Mouse (Mus musculus) limb, embryonic 15.5 days (tissue): ENCODE data around the gene Cbfb. TPM values are rescaled to one million over a fixed set of nuclear protein-coding genes. Genes with fewer than 3 reads are reported as not detected.

Source experiments
- ATAC-seq: fragments of 200-750 bp; cut with Nextera tagmentation; 2 replicates; pipeline ENCODE4 v1.8.0; 2017; ENCODE audit warnings: low read depth, moderate TSS enrichment; ENCODE audit not compliant: insufficient number of reproducible peaks, low FRiP score, low TSS enrichment
- H3K27ac ChIP-seq: fragments of 300-500 bp; sonication (generic); 2 replicates; pipeline ENCODE4 v1.5.1; 2015; ENCODE audit warnings: moderate library complexity, mild to moderate bottlenecking, inconsistent platforms
- H3K27me3 ChIP-seq: fragments of 300-500 bp; sonication (generic); 2 replicates; pipeline ENCODE4 v1.6.1; 2015; ENCODE audit warnings: inconsistent platforms
- H3K36me3 ChIP-seq: fragments of 300-500 bp; sonication (generic); 2 replicates; pipeline ENCODE4 v1.6.1; 2015; ENCODE audit warnings: inconsistent platforms
- H3K4me1 ChIP-seq: fragments of 300-500 bp; sonication (generic); 2 replicates; pipeline ENCODE4 v1.6.1; 2015; ENCODE audit warnings: inconsistent platforms
- H3K4me2 ChIP-seq: fragments of 300-500 bp; sonication (generic); 2 replicates; pipeline ENCODE4 v1.6.1; 2015; ENCODE audit warnings: mild to moderate bottlenecking, inconsistent platforms
- H3K4me3 ChIP-seq: fragments of 300-500 bp; sonication (generic); 2 replicates; pipeline ENCODE4 v1.5.1; 2015; ENCODE audit warnings: mild to moderate bottlenecking, inconsistent platforms
- H3K9ac ChIP-seq: fragments of 300-500 bp; sonication (generic); 2 replicates; pipeline ENCODE4 v1.6.1; 2015; ENCODE audit warnings: inconsistent platforms
- H3K9me3 ChIP-seq: fragments of 300-500 bp; sonication (generic); 2 replicates; pipeline ENCODE4 v1.6.1; 2016; ENCODE audit warnings: inconsistent platforms
- WGBS: fragments of 180-500 bp; shearing (Covaris S2); methylation state at CpG from one replicate; pipeline ENCODE4 v1.1.7; 2015; 5-methylcytosine and 5-hydroxymethylcytosine counted together
- polyA plus RNA-seq: library from polyadenylated mRNA; unstranded; fragments of >200 nt; fragmentation: Nextera tagmentation; extraction: Ambion mirVana; gene quantifications from 2 replicates; pipeline ENCODE4 v1.2.1, GENCODE M21; 2015

Cbfb gene
- polyA plus RNA-seq, 1 experiment from 2014 or later: 89.0 TPM

DNA sequence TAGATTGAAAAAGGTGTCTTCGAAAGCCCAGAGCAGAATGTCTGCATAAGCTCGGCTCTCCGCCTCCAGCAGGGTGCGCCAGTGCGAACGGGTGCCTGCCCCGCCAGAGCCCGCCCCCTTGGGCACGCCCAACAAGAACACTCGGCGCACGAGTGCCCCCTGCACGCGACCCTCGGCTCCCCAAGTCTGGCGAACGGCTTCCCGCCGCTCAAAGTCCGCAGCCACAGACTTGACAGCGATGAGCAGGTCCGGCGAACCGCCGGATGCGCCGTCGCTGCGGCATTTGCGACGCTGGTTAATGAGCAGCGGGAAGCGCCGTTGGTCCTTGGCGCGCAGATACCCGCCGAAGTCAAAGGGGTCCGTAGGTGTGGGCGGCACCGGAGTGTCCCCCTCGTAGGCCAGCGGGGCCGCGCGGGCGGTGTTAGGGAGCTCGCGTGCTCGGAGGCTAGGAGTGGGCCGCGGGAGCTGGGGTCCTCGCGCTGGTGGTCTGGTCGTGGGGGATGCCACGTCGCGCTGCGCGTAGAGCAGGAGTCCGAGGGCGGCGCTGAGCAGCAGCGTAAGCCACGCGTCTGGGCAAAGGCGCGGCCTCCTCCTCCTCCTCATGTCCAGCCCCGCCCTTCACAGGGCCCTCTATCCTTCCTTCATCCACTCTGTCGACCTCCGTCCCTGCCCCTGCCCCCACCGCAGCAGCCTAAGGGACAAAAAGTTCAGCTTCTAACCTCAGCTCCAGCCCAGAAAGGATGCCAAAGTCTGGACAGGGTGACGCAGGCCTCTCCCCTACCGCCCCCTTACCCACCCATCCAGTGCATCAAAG, 83.9 kb downstream of the Cbfb start:
- Histone ChIP-seq H3K9ac (peak overlapping the region; percentile 64), H3K27me3 (peaks cover 30% of the 10 kb centered on the region), H3K27ac (peak overlapping the region; percentile 97), H3K4me1 (peaks cover 33% of the 10 kb centered on the region), H3K9me3 (no peaks in the 10 kb centered on the region), H3K4me2 (peak overlapping the region; percentile 75), H3K36me3 (peaks cover 40% of the 10 kb centered on the region), H3K4me3 (peak overlapping the region; percentile 72)
- ATAC-seq: peak; percentile 87
- WGBS: under 1% methylated on average over 73 of the region's 74 CpGs

- 0% methylated on average over 14 of the region's 14 CpGs for WGBS
- ATAC-seq: peak; percentile 85
- Histone ChIP-seq H3K4me2 (peak within 1 kb of the TSS; percentile 75), H3K4me1 (peaks cover 39% of the 10 kb centered on the region), H3K27me3 (peaks cover 34% of the 10 kb centered on the region), H3K9ac (peak within 1 kb of the TSS; percentile 64), H3K4me3 (peak within 1 kb of the TSS; percentile 72), H3K36me3 (peaks cover 34% of the 10 kb centered on the region), H3K9me3 (no peaks in the 10 kb centered on the region), H3K27ac (peak within 1 kb of the TSS; percentile 97)
Measured at GRCm38 (mm10) chr8:105254966-105255350, 84.5 kb downstream of the Cbfb start, which contains the start of gene B3gnt9. B3gnt9 (minus strand) TSS chr8:105255153.

GRCm38 (mm10) chr8:105257318-105258114, 87.0 kb downstream of the Cbfb start:
- ATAC-seq: no peak
- H3K4me2 ChIP-seq: no peak overlapping the region
- H3K27ac ChIP-seq: no peak overlapping the region
- peaks cover 43% of the 10 kb centered on the region for H3K4me1 ChIP-seq
- no peak overlapping the region for H3K4me3 ChIP-seq
- peaks cover 10% of the 10 kb centered on the region for H3K36me3 ChIP-seq
- H3K27me3 ChIP-seq: peaks cover 53% of the 10 kb centered on the region
- WGBS: 64% methylated on average over 7 of the region's 7 CpGs
- no peak overlapping the region for H3K9ac ChIP-seq
- H3K9me3 ChIP-seq: no peaks in the 10 kb centered on the region

DNA sequence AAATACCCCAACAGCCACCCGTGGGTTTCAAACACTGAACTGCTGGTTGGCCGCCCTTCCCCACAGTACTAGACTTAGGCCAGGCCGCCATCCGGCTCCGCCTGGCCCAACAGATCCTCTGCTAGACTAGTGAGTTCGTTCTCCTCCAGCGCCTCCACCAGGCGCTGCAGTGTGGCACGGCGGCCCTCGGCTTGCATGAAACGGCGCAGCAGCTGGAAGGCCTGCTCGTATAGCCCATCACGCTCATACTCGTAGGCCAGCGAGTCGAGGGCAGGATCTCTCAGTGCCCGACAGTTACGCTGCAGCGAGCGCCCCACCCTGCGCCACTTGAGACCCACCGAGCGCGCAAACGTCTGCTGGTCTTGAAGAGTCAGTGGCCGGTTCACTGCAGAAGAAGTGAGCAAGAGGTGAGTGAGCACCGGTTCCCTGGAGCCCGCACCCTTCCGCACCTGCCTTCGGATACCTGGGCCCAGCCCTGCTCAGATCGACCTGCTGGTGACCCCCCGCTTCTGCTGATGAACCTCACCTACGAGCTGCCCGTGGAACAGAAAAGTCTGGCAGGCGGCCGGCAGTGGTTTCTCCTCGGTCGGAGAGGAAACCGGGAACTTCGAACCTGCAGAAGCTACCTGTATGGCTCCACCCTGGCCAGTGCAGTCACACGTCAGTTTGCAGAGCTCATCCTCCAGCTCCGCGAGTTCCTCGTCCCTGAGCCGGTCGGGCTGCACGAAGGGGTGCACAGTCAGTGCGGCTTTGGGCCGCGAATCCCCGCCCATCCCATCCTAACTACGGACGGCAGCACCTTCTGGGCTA, 88.6 kb downstream of the Cbfb start:
- peak overlapping the region; percentile 38 for H3K4me3 ChIP-seq
- H3K4me2 ChIP-seq: peak overlapping the region; percentile 78
- no peak overlapping the region for H3K27ac ChIP-seq
- no peaks in the 10 kb centered on the region for H3K36me3 ChIP-seq
- 6% methylated on average over 55 of the region's 55 CpGs for WGBS
- peaks cover 62% of the 10 kb centered on the region for H3K27me3 ChIP-seq
- no peak for ATAC-seq
- H3K9me3 ChIP-seq: no peaks in the 10 kb centered on the region
- H3K4me1 ChIP-seq: peaks cover 35% of the 10 kb centered on the region
- H3K9ac ChIP-seq: no peak overlapping the region; the same call in 1 of the 2 replicates

- peak overlapping the region; percentile 78 for H3K4me2 ChIP-seq
- no peaks in the 10 kb centered on the region for H3K36me3 ChIP-seq
- peaks cover 33% of the 10 kb centered on the region for H3K4me1 ChIP-seq
- no peak overlapping the region; the same call in 1 of the 2 replicates for H3K9ac ChIP-seq
- H3K4me3 ChIP-seq: peak overlapping the region; percentile 38
- H3K9me3 ChIP-seq: no peaks in the 10 kb centered on the region
- ATAC-seq: no peak
- WGBS: 3% methylated on average over 30 of the region's 30 CpGs
- peaks cover 63% of the 10 kb centered on the region for H3K27me3 ChIP-seq
- no peak overlapping the region for H3K27ac ChIP-seq
Measured at GRCm38 (mm10) chr8:105259721-105260320, 89.3 kb downstream of the Cbfb start.

- H3K9me3 ChIP-seq: no peaks in the 10 kb centered on the region
- H3K9ac ChIP-seq: no peak overlapping the region
- WGBS: 61% methylated on average over 7 of the region's 7 CpGs
- no peak overlapping the region for H3K4me3 ChIP-seq
- H3K4me1 ChIP-seq: peaks cover 33% of the 10 kb centered on the region
- ATAC-seq: no peak
- H3K36me3 ChIP-seq: no peaks in the 10 kb centered on the region
- no peak overlapping the region for H3K27ac ChIP-seq
- H3K4me2 ChIP-seq: no peak overlapping the region
- peaks cover 65% of the 10 kb centered on the region for H3K27me3 ChIP-seq
Measured at GRCm38 (mm10) chr8:105260371-105261099, 90.1 kb downstream of the Cbfb start.

DNA sequence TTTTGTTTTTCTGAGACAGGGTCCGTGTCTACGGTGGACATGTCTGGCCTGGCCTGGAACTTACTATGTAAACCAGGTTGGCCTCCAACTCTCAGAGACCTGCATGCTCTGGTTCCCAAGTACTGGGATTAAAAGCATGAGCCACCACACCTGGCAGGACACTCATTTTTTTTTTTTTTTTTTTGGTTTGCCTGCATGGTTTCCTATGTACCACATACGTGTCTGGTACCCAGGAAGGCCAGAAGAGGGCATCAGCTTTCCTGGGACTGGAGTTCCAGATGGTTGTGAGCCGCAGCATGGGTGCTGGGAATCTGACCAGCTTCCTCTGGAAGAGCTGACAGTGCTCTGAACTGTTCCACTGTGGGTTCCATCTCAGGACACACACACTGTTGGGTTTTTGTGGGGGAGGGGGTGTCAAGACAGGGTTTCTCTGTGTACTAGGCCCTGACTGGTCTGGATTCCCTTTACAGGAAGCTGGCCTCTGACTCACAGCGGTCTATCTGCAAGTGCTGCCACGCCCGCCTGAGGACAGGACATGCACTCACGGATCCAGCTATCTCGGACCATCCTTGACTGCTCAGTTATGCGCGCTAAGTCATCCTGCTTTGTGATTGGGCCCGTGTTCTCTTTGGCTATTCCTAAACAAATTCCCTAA, 91.0 kb downstream of the Cbfb start:
- no peak for ATAC-seq
- no peaks in the 10 kb centered on the region for H3K36me3 ChIP-seq
- no peaks in the 10 kb centered on the region for H3K9me3 ChIP-seq
- H3K27ac ChIP-seq: no peak overlapping the region
- H3K4me2 ChIP-seq: no peak overlapping the region
- H3K9ac ChIP-seq: no peak overlapping the region
- peaks cover 64% of the 10 kb centered on the region for H3K27me3 ChIP-seq
- no peak overlapping the region for H3K4me3 ChIP-seq
- peaks cover 31% of the 10 kb centered on the region for H3K4me1 ChIP-seq
- WGBS: 85% methylated on average over 12 of the region's 12 CpGs

GRCm38 (mm10) chr8:105263244-105263912, 92.9 kb downstream of the Cbfb start:
- WGBS: 39% methylated on average over 16 of the region's 16 CpGs
- Histone ChIP-seq H3K9me3 (no peaks in the 10 kb centered on the region), H3K4me2 (peak overlapping the region; percentile 86), H3K27ac (no peak overlapping the region), H3K36me3 (no peaks in the 10 kb centered on the region), H3K9ac (no peak overlapping the region), H3K4me1 (peaks cover 36% of the 10 kb centered on the region), H3K27me3 (peaks cover 71% of the 10 kb centered on the region), H3K4me3 (peak overlapping the region; percentile 68)
- no peak for ATAC-seq

GRCm38 (mm10) chr8:105264024-105264982, 93.8 kb downstream of the Cbfb start, which contains the start of the genes Tradd and Fbxl8:
Tradd (minus strand) TSS chr8:105264609.
Fbxl8 (plus strand) TSS chr8:105264648.
- Histone ChIP-seq H3K27me3 (peaks cover 71% of the 10 kb centered on the region), H3K4me1 (peaks cover 38% of the 10 kb centered on the region), H3K9me3 (no peaks in the 10 kb centered on the region), H3K9ac (peak within 1 kb of the TSS; percentile 51), H3K27ac (no peak within 1 kb of the TSS; the same call in 1 of the 2 replicates), H3K36me3 (no peaks in the 10 kb centered on the region), H3K4me2 (peak within 1 kb of the TSS; percentile 86), H3K4me3 (peak within 1 kb of the TSS; percentile 68)
- no peak for ATAC-seq
- WGBS: 2% methylated on average over 54 of the region's 54 CpGs
